Mouse (Mus musculus) liver, embryonic 14.5 days (tissue): ENCODE results near the gene Kidins220.

Experiments used
- CTCF ChIP-seq: IDR thresholded peaks from 2 replicates; pipeline ENCODE4 v1.5.1; 2016; ENCODE audit warnings: antibody characterized with exemption, low read depth, control low read depth
- EP300 ChIP-seq: IDR thresholded peaks from 2 replicates; pipeline ENCODE4 v1.6.1; 2016; ENCODE audit warnings: antibody characterized with exemption, low read depth

- no peak for TF ChIP-seq CTCF
- TF ChIP-seq EP300: no peak
Observed at GRCm38 (mm10) chr12:25014307-25014927, 39.7 kb downstream of the Kidins220 start.
